15 mouse cellular contexts compared by ENCODE assay signal in genomic region chr11:97998898-97999608, GRCm38 (mm10). TPM values are rescaled to one million over a fixed set of nuclear protein-coding genes. Genes with fewer than 3 reads are reported as not detected.
A peak's percentile ranks its signal among the peaks of the same experiment; 100 is the strongest.
DNase-seq lines count a peak whose midpoint lies in the region; TF ChIP-seq lines count a peak whose summit lies in the region.
"Had no signal": no experiment of that assay in that cellular context is flagged by ENCODE, and none has a peak within 500 bp of the region (broad histone marks: within the 10 kb centered on the region; RNA-seq: fewer than 3 reads in every experiment).

No protein-coding gene starts in this region.

- H3K27me3 ChIP-seq in small intestine, adult 2 months (ENCODE audit: control insufficient read depth, insufficient read depth, low read length): no peaks in the 10 kb centered on the region; the same call in 1 of the 2 replicates
- H3K27me3 ChIP-seq in cerebellum, adult 2 months (ENCODE audit: control insufficient read depth, insufficient read depth, low read length): no peaks in the 10 kb centered on the region

- H3K27ac ChIP-seq in bone marrow macrophage, adult 2 months (ENCODE audit: insufficient read depth, low read depth, low read length): peak overlapping the region; percentile 85
- peak overlapping the region; percentile 48 for H3K27ac ChIP-seq in small intestine, adult 2 months (ENCODE audit: insufficient read depth, low read depth, low read length)
- H3K27ac ChIP-seq in cerebellum, adult 2 months (ENCODE audit: insufficient read depth, low read length): no peak overlapping the region
- H3K27ac ChIP-seq: heart, embryonic 13.5 days; hindbrain, embryonic 13.5 days; kidney, embryonic 15.5 days; left cerebral cortex, adult 2 months; limb, embryonic 15.5 days had no signal

- no peaks in the 10 kb centered on the region for H3K36me3 ChIP-seq in small intestine, adult 2 months (ENCODE audit: control insufficient read depth, insufficient read depth, low read length)
- H3K36me3 ChIP-seq: heart, embryonic 13.5 days had no signal

- TF ChIP-seq POLR2A in bone marrow macrophage, adult 2 months (IDR thresholded peaks at IDR 0.05; ENCODE audit: borderline replicate concordance, low read depth, low read length): no peak
- no peak for TF ChIP-seq POLR2A in small intestine, adult 2 months (IDR thresholded peaks at IDR 0.05; ENCODE audit: low read depth, low read length)
- TF ChIP-seq POLR2A in cerebellum, adult 2 months (IDR thresholded peaks at IDR 0.05; ENCODE audit: borderline replicate concordance, insufficient read depth, low read length): no peak

- no peak overlapping the region for H3K4me3 ChIP-seq in bone marrow macrophage, adult 2 months (ENCODE audit: insufficient read depth, low read length)
- no peak overlapping the region for H3K4me3 ChIP-seq in small intestine, adult 2 months (ENCODE audit: low read depth, low read length)
- no peak overlapping the region for H3K4me3 ChIP-seq in cerebellum, adult 2 months (replicated peaks; ENCODE audit: insufficient read depth, low read depth, low read length)
- H3K4me3 ChIP-seq: heart, embryonic 13.5 days; hindbrain, embryonic 13.5 days; kidney, embryonic 15.5 days; left cerebral cortex, adult 2 months; limb, embryonic 15.5 days had no signal

- peaks cover 51% of the 10 kb centered on the region for H3K4me1 ChIP-seq in bone marrow macrophage, adult 2 months (ENCODE audit: control insufficient read depth, insufficient read depth, low read length)
- H3K4me1 ChIP-seq in small intestine, adult 2 months (ENCODE audit: control insufficient read depth, insufficient read depth, insufficient read length, low read length): peaks cover 21% of the 10 kb centered on the region
- no peaks in the 10 kb centered on the region; the same call in 1 of the 2 replicates for H3K4me1 ChIP-seq in cerebellum, adult 2 months (ENCODE audit: control insufficient read depth, insufficient read depth, low read length)

- peak; percentile 58 for DNase-seq in spleen, adult 12 weeks (ENCODE audit: low spot score)
- DNase-seq in spleen, postnatal 14 days (ENCODE audit: low spot score in 2 of 2): no peak
- DNase-seq in thymus, postnatal 4 days: peak; percentile 66
- no peak for DNase-seq in testis, postnatal 10 days (ENCODE audit: low spot score)
- no peak for DNase-seq in cerebellum, adult 2 months
- DNase-seq in adrenal gland, adult 18-20 months (ENCODE audit: low spot score in 2 of 2): no peak
- DNase-seq: adrenal gland, adult 8-10 months; cerebellum, adult 11 months had no signal

- WGBS in small intestine, adult 2 months: 36% methylated on average over 7 of the region's 7 CpGs
- WGBS in cerebellum, adult 2 months: 63% methylated on average over 7 of the region's 7 CpGs

- TF ChIP-seq CTCF in bone marrow macrophage, adult 2 months (IDR thresholded peaks at IDR 0.05; ENCODE audit: low read depth, low read length): no peak
- no peak for TF ChIP-seq CTCF in small intestine, adult 2 months (IDR thresholded peaks at IDR 0.05; ENCODE audit: extremely low read depth, insufficient read length, insufficient replicate concordance, low read depth, low read length)
- TF ChIP-seq CTCF in cerebellum, adult 2 months (IDR thresholded peaks at IDR 0.05; ENCODE audit: borderline replicate concordance, insufficient read depth, low read depth, low read length): no peak

RNA-seq across cellular contexts. Expression of gene Arl5c, which starts 3.1 kb away (rescaled TPM):
- polyA plus RNA-seq in bone marrow macrophage, adult 2 months (2012; ENCODE audit: insufficient read depth, insufficient read length, missing spikeins): 128 and 134 TPM in 2 replicates
- 0.55 and 1.1 TPM in 2 replicates for polyA plus RNA-seq in small intestine, adult 2 months (2012; rRNA removed)
- polyA plus RNA-seq in cerebellum, adult 2 months (2012; rRNA removed): 2.0 and 2.2 TPM in 2 replicates
- under 1 TPM; 0.45 to 0.63 TPM for total RNA-seq in adrenal gland, adult 18-20 months (2021)

RNA-seq across cellular contexts. Expression of gene Plxdc1, which starts 12.8 kb away (rescaled TPM):
- 25.5 and 30.4 TPM in 2 replicates for polyA plus RNA-seq in bone marrow macrophage, adult 2 months (2012; ENCODE audit: insufficient read depth, insufficient read length, missing spikeins)
- polyA plus RNA-seq in small intestine, adult 2 months (2012; rRNA removed): 1.1 and 1.6 TPM in 2 replicates
- 46.2 and 51.5 TPM in 2 replicates for polyA plus RNA-seq in cerebellum, adult 2 months (2012; rRNA removed)
- total RNA-seq in adrenal gland, adult 18-20 months (2021): 10 to 100 TPM in 1 of 2 experiments, 1 to 10 TPM in 1; 6.9 to 16.2 TPM

RNA-seq across cellular contexts. Expression of gene Cacnb1, which starts 23.8 kb away (rescaled TPM):
- polyA plus RNA-seq in bone marrow macrophage, adult 2 months (2012; ENCODE audit: insufficient read depth, insufficient read length, missing spikeins): 9.6 and 9.7 TPM in 2 replicates
- polyA plus RNA-seq in small intestine, adult 2 months (2012; rRNA removed): 3.2 and 5.7 TPM in 2 replicates
- 34.6 and 37.5 TPM in 2 replicates for polyA plus RNA-seq in cerebellum, adult 2 months (2012; rRNA removed)
- 10 to 100 TPM in 1 of 2 experiments, 1 to 10 TPM in 1; 8.6 to 10.1 TPM for total RNA-seq in adrenal gland, adult 18-20 months (2021)

RNA-seq across cellular contexts. Expression of gene Rpl19, which starts 27.5 kb away (rescaled TPM):
- polyA plus RNA-seq in bone marrow macrophage, adult 2 months (2012; ENCODE audit: insufficient read depth, insufficient read length, missing spikeins): 1,270 and 1,466 TPM in 2 replicates
- polyA plus RNA-seq in small intestine, adult 2 months (2012; rRNA removed): 393 and 501 TPM in 2 replicates
- polyA plus RNA-seq in cerebellum, adult 2 months (2012; rRNA removed): 746 and 786 TPM in 2 replicates
- 1,000 to 10,000 TPM; 1,100 to 1,184 TPM for total RNA-seq in adrenal gland, adult 18-20 months (2021)

RNA-seq across cellular contexts. Expression of gene Stac2, which starts 54.2 kb away (rescaled TPM):
- polyA plus RNA-seq in bone marrow macrophage, adult 2 months (2012; ENCODE audit: insufficient read depth, insufficient read length, missing spikeins): 4.1 and 4.3 TPM in 2 replicates
- 0.87 and 0.91 TPM in 2 replicates for polyA plus RNA-seq in small intestine, adult 2 months (2012; rRNA removed)
- 31.0 and 37.7 TPM in 2 replicates for polyA plus RNA-seq in cerebellum, adult 2 months (2012; rRNA removed)
- total RNA-seq in adrenal gland, adult 18-20 months (2021): 10 to 100 TPM in 1 of 2 experiments, 1 to 10 TPM in 1; 5.0 to 12.3 TPM

Comparison
In these comparisons a context has a peak if more than half of its experiments do, and no peak if none do; other contexts are left out.
1. DNase-seq: peak in spleen, adult 12 weeks (single experiment) and thymus, postnatal 4 days (single experiment); none in spleen, postnatal 14 days (0 of 2), testis, postnatal 10 days (single experiment), cerebellum, adult 2 months (0 of 2) and adrenal gland, adult 18-20 months (0 of 2).
2. RNA of gene Arl5c, which starts 3.1 kb away (polyA plus RNA-seq): 128 to 134 TPM in bone marrow macrophage, adult 2 months; 2.0 to 2.2 TPM in cerebellum, adult 2 months and 0.55 to 1.1 TPM in small intestine, adult 2 months; every median in the first group is over 10 times any median in the second.
3. RNA of gene Plxdc1, which starts 12.8 kb away (polyA plus RNA-seq): 46.2 to 51.5 TPM in cerebellum, adult 2 months and 25.5 to 30.4 TPM in bone marrow macrophage, adult 2 months; 1.1 to 1.6 TPM in small intestine, adult 2 months; every median in the first group is over 10 times any median in the second.